Mouse (Mus musculus): ENCODE measurements around the gene Amz1. TPM values are rescaled to one million over a fixed set of nuclear protein-coding genes. Genes with fewer than 3 reads are reported as not detected.

Amz1 gene
- total RNA-seq (2021): 1 to 10 TPM in 1 of 2 experiments, under 1 TPM in 1; 0.45 to 1.1 TPM
- long read RNA-seq, experiment 1: 0 reads
- long read RNA-seq, experiment 2: 0 reads

DNA sequence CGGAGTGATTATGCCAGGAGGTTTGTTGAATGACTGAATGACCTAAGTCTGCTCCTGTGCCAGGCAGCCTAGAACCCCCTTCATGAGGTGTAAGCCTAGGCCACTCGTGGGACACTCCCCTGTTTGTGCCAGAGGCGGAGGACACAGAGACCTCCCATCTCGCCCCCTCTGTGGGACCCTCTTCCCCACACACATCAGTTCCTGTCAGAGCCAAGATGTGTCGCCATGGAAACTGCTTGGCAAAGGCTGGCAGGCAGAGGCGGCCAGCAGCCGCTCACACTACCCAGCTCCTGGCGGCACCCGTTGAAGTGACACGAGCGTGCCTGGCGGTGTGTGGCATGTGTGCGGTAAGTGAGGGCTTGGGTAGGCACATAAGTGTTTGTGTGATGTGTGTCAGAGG lies at the start of gene Amz1:
Gene Amz1 (plus strand): TSS at position 306 of the 400 bp plus-strand sequence.
- DNase-seq: no peak

DNA sequence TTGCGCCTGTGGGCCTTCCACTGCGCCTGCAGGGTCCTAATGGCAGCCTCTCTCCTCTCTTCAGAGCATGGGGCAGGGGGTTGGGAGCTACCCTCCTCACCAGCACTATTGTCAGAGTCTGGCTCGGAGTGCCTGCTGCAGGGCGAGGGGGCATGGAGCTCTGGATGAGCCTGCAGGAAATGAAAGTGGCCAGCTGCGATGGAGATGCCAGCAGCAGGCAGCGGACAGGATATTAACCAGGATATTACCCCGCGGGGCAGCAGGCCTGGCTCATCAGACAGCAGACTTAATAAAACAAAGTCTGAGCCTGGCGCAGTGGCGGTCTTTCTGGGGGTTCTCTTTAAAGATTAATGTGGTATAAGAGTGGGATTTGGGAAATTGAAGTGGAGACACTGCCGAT lies 48.8 kb upstream of the Amz1 start:
- DNase-seq: no peak

GRCm38 (mm10) chr5:140675640-140676039 lies 48.3 kb upstream of the Amz1 start:
- DNase-seq: no peak

GRCm38 (mm10) chr5:140677137-140677536 lies 46.8 kb upstream of the Amz1 start:
- DNase-seq: no peak

GRCm38 (mm10) chr5:140680051-140680450 lies 43.9 kb upstream of the Amz1 start:
- DNase-seq: no peak

- DNase-seq: no peak
Observed at GRCm38 (mm10) chr5:140680950-140681349, 43.0 kb upstream of the Amz1 start.

DNA sequence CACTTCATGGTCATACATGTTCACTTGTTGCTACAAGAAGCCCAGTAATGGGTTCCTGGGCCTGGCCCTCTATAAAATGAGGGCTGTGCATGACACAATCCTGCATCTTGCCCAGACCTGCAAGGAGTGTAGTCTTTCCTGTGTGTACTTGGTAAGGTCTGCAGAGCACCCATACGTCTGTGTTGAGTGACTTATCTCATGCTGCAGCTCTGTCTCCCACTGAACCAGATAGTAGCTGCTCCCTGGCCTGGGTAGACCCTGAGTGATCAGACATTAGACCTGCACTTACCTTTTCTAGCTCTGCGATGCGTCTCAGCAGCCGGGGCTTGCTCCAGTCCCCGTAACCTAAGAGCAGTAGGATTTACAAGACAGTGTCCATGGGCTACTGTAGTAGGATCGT lies 41.8 kb upstream of the Amz1 start:
- no peak for DNase-seq

DNA sequence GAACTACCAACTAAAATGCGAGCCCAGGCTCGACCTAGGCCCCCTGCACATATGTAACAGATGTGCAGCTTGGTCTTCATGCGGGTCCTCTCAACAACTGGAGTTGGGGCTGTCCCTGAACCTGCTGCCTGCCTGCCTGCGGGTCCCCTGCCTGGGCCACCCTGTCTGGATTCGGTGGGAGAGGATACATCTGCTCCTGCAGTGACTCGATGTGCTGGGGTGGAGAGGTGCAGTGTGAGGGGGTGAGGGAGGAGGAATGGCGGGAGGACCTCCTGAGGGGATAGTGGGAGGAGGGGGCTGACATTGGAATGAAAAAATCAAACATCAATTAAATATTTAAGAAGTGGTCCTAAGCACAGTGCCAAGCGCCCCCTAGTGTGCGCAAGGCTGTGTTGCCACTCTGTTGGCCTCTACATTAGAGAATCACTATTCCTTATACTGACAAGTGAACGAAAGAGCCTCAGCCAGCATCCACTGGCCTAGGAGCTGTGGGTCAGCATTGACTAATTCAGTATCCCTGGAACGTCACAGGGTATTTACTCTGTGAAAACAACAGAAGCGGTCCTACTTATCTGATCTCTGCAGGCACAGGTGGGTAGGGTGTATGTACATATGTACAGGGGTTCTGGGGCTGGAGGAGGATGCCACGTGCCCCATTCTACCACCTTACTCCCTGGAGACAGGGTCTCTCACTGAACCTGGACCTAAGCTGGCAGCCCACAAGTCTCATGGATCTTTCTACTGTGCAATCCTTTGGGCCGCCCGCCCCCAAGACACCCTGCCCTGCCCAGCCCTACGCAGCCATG lies 39.4 kb upstream of the Amz1 start:
- DNase-seq: peak; percentile 47

- DNase-seq: no peak
Observed at GRCm38 (mm10) chr5:140688434-140688833, 35.5 kb upstream of the Amz1 start.

DNA sequence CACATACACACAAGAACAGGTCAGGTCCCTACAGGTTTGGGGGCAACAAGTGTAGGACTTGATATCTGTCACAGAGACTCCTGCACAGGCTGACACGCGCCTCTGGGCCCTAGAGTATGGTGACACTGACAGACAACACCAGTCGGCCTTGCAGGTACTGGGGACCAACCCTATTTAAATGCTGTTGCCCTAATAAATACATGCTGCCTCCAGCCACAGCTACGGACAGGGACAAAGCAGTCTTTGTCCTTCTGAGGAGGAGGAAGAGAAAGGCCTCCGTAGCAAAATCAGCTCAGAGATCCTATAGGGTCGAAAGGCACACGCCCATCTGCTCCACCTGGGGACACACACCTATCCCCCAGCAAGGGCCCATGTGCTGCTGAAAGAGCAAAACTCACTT lies 27.9 kb upstream of the Amz1 start:
- no peak for DNase-seq

GRCm38 (mm10) chr5:140699776-140700175 lies 24.2 kb upstream of the Amz1 start:
- DNase-seq: no peak

DNA sequence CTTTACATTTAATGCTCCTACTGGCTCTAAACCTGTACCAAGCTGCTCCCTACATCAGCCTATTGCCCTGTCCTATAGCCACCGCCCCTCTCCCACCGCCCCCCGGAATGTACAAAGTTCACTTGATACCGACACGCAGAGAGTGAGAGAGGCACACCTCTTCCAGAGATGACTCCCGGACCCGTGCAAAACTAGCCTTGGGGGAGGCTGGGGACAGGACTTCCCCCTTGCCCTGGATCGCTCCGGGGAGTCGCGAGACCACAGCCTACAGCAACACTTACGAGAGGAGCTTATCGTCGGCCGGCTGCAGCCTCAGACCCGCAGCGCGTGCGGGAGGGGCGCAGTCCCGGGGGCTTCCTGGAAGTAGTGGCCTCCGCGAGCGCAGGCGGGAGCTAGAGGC lies 22.3 kb upstream of the Amz1 start:
- DNase-seq: no peak

DNA sequence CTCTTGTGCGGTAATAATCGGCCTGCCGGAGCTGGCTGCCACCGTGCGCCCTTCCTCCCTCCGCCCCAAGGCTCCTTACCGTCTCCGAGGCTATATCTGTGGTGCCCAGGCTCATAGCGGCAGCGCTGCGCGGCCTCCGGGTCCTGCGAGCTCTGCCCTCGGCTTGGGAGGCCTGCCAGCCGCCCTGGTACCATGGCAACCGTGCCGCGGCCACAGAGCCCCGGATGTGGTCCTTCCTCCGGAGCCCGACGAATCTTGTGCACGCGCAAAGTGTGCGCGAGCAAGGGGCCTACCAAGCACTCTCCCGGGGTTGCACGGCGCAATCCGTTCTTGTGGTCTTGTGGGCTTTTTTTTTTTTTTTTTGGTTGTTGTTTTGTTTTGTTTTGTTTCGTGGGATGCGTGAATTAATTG lies 21.8 kb upstream of the Amz1 start, which contains the start of gene Iqce:
Gene Iqce (minus strand): TSS at position 276 of the 411 bp plus-strand sequence.
- DNase-seq: peak; percentile 97

- DNase-seq: no peak
Observed at GRCm38 (mm10) chr5:140702618-140703175, 21.2 kb upstream of the Amz1 start.

DNA sequence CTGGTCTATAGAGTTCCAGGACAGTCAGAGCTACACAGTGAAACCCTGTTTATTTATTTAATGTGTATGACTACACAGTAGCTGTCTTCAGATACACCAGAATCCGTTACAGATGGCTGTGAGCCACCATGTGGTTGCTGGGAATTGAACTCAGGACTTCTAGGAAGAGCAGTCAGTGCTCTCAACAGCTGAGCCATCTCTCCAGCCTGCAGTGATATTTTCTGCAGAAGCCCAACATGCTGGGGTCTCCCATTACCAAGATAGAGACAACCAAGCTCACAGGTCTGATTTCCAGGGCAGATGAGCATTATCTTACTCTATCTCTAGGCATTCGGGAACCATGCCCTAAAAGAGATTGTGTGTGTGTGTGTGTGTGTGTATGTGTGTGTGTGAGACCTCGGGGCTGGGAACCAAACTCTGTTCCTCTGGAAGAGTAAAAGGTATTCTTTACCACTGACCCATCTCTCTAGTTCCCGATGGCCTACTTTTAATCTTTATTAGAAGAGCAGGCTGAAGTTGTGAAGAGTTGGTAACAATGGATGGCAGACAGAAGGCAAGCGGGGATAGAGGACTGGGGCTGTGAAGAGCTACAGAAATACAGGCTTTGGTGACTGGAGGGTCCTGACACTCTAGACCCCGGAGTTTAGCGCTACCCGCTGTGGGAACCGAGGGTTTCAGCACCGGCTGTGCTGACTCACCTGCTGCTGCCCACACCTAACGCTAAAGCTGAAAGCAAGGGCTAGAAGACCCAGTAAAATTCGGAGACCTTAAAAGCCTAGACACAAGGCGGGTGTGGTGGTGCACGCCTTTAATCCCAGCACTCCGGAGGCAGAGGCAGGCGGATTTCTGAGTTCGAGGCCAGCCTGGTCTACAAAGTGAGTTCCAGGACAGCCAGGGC lies 20.2 kb upstream of the Amz1 start:
- no peak for DNase-seq

DNA sequence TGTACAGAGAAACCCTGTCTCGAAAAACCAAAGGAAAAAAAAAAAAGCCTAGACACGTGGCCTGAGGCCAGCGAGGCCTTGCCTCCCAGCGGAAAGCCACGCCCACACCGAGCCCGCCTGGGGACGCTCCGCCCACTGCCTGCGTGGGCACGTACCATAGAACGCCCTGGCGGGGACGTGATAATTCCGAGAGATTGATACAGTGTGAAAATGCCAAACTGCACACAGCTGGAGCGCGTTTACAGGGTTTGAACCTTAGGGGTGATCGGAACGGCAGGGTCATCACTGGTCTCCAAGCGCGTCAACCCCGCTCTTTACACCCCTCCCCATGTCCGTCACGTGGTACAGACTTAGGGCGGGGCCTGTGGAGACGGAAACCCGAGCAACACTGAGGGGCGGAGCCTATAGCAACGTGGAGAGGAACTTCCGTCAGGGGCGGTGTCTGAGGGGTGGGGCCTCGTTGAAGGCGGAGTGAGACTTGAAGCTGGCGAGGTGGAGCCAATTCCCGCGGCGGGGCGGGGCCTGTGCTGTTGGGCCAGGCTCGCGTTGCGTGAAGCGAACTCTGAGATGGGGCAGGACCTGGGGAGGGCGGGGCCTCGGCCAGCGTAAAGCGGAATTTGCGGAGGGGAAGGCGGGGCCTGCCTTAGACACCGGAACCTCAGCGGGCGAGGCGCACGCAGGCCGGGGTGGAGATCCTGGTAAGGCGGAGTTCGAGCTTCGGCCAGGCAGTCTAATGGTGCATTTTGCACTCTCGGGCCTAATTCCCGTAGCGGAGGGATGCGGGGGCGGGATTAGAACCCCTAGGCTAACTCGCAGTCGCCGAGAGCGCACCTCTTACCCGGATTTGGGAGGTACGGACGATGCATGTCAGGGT lies 19.3 kb upstream of the Amz1 start, which contains the start of gene Brat1:
Gene Brat1 (plus strand): TSS at position 634 of the 874 bp plus-strand sequence.
- peak; percentile 99 for DNase-seq

GRCm38 (mm10) chr5:140705501-140706171 lies 18.3 kb upstream of the Amz1 start:
- DNase-seq: no peak

DNA sequence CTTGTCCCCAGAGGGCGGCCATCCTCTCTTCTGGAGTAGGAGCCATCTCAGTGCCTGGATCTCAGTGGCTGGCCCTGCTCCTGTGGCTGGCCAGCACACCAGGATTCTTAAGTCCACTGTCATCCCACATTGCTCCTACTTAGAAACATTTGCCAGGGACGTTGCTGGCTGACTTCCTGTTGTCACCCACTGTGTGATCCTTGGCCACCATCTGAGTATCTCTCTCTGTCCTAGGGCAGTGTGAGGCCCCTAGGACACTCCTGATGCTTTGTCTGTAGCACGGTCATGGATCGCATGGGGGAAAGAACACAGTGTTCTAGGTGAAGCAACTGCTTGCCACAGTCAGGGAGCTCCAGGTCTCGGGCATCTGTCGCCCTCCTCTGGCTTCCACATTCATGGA lies 13.6 kb upstream of the Amz1 start:
- DNase-seq: no peak

GRCm38 (mm10) chr5:140711040-140711439 lies 12.9 kb upstream of the Amz1 start:
- no peak for DNase-seq

DNA sequence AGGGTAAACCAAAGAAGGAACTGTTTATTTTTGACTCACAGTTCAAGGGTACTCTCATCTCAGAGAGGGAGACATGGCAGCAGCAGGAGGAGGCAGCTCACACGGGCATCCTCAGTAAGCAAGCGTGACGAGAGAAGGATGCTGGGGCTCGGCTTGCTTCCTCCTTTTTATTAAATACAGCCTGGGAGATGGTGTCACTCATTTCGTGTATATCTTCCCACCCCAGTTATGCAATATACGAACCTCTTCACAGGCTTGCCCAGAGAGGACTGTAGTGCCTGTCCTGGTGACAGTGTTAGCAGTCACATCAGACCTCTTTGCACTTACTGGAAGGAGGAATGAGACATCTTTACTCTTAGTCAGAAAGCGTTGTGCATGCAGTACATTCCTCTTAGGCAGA lies 3.2 kb upstream of the Amz1 start:
- DNase-seq: no peak

DNA sequence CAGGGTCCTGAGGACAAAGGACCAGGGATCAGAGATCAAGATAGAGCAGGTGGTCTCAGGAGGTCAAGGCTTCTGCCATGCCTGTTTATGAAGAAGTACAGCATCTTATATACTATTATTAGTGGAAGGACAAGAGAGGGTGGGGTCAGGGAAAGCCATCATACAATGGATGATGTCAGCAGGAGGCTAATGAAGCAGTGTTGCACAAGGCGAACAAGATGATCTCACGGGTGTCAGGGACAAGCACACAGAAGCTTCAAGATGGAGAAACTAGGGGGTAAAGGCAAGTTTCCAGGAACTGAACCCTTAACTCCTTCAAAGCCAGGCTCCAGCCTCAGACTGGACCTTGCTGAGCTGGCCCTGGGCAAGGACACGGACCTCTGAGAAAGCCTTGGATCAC lies 1.8 kb upstream of the Amz1 start:
- no peak for DNase-seq

Data from gastrocnemius, postnatal 10 days (tissue).